Mouse (Mus musculus): ENCODE measurements around the gene Ovol1. TPM values are rescaled to one million over a fixed set of nuclear protein-coding genes. Genes with fewer than 3 reads are reported as not detected.

Gene Ovol1
- total RNA-seq (2021) = not detected
- long read RNA-seq, experiment 1 = 0 reads
- long read RNA-seq, experiment 2 = 0 reads

DNA sequence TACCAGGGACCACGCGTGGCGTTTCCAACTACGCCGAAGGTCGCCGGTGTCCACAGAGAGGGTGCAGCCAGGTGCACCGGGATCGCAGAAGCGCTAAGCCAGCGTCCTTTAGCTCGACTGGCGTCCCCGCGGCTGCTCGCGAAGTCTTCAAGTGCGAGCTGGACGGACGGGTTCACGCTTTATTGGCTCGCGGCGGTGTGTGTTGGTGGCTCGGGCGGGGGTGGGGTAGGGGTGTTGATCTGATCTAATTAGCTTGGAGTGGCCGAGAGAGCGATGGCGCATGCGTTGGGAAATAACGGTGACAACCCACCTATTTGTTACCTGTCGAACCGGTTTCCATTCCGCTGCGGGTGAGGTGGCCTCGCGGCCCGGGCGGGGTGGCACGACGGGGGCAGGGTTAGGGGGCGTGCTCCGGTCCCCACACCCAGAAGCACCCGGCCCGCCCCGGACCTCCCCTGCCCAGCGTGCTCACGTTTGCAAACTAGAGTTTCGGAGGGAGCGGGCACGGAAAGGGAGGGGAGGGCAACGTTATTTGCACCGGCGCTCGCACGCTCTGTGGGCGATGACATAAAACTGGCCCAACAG is at the start of gene Ovol1:
TSS of gene Ovol1 (minus strand) at position 190 of the 585 bp plus-strand sequence.
- intact Hi-C loops (cut with DNase I) = loop anchor here (10.0 kb wide), 1 partner anchor 126 kb away; no protein-coding TSS in a partner anchor
- DNase-seq (ENCODE audit: low spot score in 2 of 2) = no peak

DNA sequence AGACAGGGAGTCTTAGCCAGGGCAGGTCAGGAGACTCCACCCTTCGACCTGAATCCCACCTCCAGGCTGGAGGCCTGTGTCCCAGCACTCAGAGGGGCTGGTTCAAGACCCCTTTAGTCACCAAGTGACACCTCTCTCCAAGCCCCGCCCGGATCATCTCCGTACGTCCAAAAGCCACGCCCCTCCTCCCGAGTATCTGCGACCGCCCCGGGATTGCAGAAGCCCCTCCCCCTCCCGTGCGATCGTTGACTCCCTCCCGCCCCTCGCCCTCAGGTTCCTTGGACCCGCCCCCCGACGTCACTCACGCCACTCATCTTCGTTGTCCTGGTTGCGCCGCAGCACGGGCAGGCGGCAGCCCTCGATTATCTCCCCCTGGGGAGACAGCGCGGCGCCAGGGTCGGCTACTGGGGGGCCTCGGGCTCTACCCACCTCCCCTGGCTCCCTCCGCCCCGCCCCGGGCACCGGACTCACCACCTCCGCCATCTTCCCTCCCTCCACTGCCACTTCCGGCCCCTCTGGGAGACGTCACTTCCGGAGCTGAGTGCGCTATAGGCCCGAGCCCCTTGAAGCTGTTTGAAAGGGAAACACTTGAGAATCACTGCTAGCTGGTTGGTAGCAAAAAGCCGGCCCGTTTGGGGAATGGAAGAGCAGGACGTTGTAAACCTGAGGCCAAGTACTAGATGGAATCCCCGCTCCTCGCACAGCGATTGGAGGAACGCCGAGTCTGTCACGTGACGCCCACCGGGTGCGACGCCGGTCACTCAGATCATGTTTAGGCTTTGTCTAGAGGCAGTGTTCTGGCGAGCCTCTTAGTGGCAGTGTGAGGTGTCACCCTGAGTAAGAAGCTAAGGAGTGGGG is 49.3 kb upstream of the Ovol1 start, which contains the start of gene Kat5:
TSS of gene Kat5 (minus strand) at position 691 of the 858 bp plus-strand sequence.
- intact Hi-C loops (cut with DNase I) = no loop called here
- DNase-seq (ENCODE audit: low spot score in 2 of 2) = peak; percentile 88 to 92

DNA sequence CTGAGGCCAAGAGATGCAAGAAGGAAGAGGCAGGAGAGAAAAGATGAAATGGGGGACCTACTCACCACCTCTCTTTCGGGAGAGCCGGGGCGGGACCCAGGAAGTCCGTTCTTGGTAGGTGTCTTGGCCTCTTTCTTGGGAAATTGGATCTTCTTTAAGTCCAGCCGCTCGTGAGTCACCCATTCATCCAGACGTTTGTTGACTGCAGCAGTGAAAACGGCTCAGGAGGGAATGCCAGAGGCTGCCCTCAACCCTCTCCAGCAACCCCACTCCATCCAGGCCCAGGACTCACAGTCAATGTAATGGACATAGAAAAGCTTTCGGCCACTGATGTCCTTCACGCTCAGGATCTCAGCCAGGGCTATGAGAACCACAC is 48.7 kb upstream of the Ovol1 start:
- DNase-seq (ENCODE audit: low spot score in 2 of 2) = no peak
- intact Hi-C loops (cut with DNase I) = no loop called here

DNA sequence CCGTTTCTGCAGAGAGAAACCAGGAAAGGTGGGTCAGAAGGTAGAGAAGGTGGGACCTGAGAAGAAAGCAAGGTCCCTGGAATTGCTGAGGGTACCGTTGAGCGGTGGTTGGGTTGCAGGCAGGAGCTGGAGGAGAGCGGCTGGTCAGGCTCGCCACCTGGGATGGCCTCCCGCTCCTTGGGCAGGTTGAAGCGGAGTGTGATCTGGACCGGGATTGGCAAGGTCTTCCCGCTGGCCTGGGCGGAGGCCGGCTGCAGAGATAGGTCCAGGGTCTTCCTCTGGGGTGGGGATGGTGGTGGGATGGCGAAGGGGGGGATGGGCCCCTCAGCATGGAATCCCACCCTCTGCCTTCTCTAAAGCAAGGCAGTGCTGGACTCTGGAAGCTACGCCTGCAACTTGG is 48.3 kb upstream of the Ovol1 start:
- DNase-seq (ENCODE audit: low spot score in 2 of 2) = no peak
- intact Hi-C loops (cut with DNase I) = no loop called here

DNA sequence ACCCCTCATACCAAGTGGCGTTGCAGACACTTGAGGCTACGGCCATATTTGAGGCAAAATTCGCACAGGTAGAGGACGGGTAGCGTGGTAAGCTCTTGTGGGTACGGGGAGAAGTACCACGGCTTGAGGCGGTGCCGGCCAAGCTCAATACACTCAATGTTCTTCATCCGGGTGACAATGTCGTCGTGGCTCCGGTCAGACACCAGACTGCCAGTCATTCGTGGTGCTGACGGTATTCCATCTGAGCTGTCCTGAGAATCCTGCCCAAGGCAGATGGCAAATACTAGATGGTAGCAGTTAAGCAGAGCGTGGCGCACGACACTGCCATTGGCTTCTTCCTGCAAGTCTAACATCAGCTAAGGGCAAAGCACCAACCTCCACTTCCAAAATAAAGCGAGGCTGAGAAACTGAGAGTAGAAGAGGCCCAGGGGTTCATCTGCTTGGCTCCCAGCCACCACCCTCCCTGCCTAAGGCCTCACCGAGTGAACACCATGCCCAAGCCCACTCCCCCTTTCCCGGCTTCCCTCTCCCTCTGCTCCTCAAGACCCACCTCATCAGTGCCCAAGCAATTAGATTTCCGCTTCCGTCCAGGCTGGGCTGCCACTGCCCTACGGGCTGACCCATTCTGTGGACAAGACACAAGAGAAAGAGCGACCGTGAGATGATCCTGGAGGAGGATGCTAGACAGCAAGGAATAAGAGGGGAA is 47.4 kb upstream of the Ovol1 start:
- intact Hi-C loops (cut with DNase I) = no loop called here
- no peak for DNase-seq (ENCODE audit: low spot score in 2 of 2)

DNA sequence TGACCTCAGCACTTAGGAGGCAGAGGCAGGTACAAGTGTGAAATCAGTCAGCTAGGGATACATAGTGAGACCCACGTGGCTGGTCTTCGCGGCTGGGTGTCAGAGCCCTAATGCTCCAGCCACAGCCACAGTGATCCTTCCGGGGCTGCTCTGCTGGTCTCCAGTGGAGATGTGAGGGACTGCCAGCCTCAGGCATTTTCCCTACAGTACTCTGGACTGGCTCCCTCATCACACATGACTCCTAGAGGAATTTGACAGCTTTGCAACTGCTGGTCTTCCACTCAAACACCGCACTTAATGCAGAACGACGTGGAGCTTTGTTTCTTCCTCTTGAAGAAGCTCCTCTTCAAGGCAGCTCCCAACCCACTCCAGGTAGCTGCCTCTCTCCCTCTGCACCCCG is 45.8 kb upstream of the Ovol1 start:
- peak in 1 of 2 experiments; percentile 70 for DNase-seq (ENCODE audit: low spot score in 2 of 2)
- intact Hi-C loops (cut with DNase I) = no loop called here

DNA sequence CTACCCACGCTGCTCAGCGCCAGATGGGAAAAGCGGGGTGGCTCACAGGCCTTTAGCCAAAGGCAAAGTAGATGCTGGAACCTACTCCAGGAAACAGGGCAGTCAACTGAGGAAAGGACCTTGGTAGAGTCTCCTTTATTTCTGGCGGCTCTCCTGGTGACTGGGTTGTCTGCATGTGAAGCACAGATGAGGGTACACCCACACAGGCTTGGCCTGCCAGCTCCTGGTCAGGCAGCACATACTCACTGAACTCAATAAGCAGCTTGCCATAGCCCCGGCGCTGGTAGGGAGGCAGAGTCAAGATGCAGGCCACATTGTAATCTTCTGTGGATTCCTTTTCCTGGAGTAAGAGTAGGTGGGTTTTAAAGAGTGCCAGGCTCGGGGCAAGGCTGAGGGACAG is 44.7 kb upstream of the Ovol1 start:
- intact Hi-C loops (cut with DNase I) = no loop called here

DNA sequence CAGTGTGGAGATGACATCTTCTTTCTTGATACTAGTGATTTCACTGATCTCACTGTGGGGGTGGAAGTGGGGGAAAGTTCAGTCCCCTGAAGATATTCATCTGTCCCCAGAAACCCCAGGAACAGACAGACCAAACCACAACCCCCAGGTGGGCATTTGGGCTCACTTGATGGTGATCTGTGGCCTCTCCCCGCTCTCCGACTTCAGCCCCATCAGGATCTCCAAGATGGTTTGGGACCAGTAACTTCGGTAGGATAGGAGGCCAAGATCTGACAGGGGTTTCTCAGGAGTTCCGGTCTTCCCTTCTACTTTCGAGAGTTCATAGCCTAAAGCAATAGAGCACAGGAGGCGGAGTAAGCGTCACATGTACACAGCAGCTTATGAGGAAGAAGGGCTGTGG is 43.2 kb upstream of the Ovol1 start:
- intact Hi-C loops (cut with DNase I) = no loop called here
- DNase-seq (ENCODE audit: low spot score in 2 of 2) = no peak

More for the DNA sequence above, 44.7 kb upstream of the Ovol1 start:
- DNase-seq (ENCODE audit: low spot score in 2 of 2) = no peak

DNA sequence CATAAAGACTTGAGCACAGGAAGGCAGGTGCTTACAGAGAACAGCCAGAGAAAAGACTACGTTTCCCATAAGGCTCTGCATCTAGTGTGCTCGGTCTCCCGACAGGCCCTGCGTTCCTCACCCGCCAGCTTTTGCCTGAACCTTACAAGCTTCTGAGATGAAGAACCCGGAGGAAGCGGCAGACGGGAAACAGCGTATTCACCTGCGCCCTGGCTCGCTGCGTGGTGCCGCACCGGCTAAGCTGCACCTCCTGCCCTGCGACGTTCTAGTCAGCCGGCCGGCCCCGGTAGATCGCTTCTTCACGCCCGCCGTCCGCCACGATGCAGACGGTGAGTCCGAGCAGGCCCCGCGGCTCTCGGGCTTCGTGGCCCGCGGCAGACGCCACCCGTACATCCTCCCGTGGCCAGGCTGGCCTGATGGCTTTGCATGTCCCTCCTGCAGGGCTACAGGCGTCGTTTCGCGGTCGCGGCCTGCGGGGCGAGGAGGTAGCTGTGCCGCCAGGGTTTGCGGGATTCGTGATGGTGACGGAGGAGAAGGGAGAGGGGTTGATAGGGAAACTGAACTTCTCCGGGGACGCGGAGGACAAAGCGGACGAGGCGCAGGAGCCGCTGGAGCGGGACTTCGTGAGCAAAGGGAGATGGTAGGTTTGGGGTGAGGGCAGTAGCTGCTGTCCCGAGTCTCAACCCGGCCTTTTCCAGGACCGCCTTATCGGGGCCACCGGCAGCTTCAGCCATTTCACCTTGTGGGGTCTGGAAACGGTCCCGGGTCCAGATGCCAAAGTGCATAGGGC is 41.5 kb upstream of the Ovol1 start, which contains the start of gene Rnaseh2c:
TSS of gene Rnaseh2c (plus strand) at position 122 of the 790 bp plus-strand sequence.
- peak; percentile 83 to 84 for DNase-seq (ENCODE audit: low spot score in 2 of 2)
- intact Hi-C loops (cut with DNase I) = no loop called here

DNA sequence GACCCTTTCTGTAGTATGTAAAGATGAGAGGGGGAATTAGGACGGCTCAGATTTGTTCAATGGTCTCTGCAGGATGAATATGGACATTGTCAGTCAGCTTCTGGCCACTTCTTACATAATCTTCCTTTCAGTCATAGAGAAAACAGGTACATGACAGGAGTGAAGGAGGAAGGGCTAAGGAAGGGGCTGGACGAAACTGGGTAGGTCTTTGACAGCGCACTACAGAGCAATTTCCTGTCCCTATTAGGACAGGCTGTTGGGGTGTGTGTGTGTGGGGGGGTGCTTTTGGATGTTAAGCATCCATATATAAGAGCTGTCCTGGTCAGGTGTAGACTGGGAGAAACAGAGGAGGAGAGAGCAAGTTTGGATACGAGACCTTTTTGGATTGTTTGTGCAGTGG is 38.8 kb upstream of the Ovol1 start:
- intact Hi-C loops (cut with DNase I) = no loop called here
- DNase-seq (ENCODE audit: low spot score in 2 of 2) = no peak

DNA sequence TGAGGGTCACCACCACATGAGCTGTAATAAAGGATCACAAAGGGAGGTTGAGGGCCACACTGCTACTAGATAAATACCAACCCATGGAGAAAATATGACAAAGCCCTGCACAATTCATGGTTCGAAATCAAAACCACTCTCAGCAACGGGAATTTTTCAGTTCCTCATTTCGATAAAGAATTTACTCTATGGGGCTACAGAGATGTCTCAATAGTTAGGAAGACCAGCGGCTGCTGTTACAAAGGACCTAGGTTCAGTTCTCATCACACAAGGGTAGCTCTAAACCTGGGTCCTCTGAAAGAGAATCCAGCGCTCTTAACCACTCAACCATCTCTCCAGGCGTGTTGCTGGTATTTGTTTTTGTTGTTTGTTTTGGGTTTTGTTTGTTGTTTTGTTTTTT is 31.4 kb upstream of the Ovol1 start:
- intact Hi-C loops (cut with DNase I) = no loop called here
- no peak for DNase-seq (ENCODE audit: low spot score in 2 of 2)

DNA sequence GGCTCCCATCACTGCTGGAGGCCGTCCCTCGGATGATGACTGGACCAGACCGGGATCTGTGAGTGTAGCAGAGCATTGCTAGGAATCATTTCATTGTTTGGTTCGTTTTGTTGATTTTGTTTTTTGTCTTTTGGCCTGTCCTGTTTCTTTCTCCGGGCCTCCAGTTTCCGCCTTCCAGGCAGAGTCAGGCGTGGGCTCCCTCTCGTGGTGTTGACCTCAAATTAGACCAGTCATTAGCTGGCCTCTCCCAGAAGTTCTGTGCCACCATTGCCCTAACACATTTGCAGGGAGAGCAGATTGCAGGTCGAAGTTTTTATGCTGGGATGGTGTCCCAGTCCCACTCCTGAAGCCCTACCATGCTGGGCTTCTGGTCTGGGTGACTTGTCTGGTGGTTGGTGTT is 28.7 kb upstream of the Ovol1 start:
- intact Hi-C loops (cut with DNase I) = no loop called here
- DNase-seq (ENCODE audit: low spot score in 2 of 2) = no peak

DNA sequence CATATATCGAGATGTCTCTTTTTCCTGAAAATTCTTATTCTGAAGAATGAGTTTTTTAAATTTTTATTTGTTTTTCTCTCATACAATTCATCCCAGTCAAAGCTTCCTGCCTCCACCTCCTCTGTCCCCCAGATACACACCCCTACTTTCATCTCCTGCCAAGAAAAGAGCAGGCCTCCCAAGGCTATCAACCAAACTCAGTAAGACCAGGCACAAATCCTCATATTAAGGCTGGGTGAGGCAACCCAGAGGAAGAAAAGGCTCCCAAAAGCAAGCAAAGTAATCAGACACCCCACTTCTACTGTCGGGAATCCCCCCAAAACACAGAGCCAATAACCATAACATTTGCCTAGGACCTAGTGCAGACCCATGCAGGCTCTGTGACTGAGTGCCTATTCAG is 21.5 kb upstream of the Ovol1 start:
- DNase-seq (ENCODE audit: low spot score in 2 of 2) = no peak
- intact Hi-C loops (cut with DNase I) = no loop called here

DNA sequence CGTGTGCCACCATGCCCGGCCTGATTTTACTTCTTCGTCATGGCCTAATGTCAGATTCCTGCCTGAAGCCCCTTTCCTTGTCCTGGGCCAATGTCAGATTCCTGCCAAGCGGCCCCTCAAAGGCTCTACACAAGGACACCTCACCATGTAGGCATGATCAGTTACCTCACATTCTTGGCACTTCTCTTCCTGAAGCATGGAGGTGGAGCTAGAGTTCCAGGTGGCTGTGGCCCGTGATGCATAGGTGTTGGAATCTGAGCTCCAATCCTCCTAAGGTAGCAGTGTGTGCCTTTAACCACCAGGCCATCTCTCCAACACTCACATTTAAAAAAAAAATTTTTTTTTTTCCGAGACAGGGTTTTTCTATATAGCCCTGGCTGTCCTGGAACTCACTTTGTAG is 20.3 kb upstream of the Ovol1 start:
- no peak for DNase-seq (ENCODE audit: low spot score in 2 of 2)
- intact Hi-C loops (cut with DNase I) = no loop called here

DNA sequence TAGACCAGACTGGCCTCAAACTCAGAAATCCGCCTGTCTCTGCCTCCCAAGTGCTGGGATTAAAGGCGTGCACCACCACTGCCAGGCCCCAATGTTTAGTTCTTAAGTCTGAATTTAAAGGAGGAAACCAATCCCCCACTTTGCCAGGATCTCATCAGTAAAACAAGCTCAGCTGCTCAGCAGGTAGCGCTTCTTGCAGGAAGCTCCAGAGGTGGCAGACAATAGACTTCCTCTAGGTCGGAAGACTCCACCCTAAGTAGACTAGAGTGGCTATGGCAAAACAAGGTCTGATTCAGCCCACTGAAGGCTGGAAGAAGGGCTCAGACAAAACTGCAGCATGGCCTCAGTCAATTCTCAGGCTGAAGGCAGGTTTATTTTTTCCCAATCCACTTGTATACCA is 19.5 kb upstream of the Ovol1 start:
- DNase-seq (ENCODE audit: low spot score in 2 of 2) = no peak
- intact Hi-C loops (cut with DNase I) = no loop called here

DNA sequence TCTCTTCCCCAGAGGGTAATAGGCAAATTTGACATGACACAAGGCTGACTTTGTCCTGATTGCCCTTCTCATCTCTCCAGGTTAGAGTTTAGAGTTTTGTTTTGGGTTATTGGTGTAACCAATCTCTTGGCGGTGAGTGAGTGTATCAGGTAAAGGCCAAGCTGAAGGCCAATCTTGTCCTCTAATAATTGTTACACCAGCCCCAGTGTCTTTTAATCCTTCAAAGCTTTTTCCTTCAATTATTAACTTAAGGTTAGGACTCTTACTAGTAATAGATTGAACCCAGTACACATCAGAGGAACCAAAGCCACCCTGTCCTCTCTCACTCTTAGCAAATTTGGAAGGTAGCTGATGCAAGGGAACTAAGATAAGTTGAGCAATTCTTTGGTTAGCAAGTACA is 14.9 kb upstream of the Ovol1 start:
- no peak for DNase-seq (ENCODE audit: low spot score in 2 of 2)
- intact Hi-C loops (cut with DNase I) = no loop called here

DNA sequence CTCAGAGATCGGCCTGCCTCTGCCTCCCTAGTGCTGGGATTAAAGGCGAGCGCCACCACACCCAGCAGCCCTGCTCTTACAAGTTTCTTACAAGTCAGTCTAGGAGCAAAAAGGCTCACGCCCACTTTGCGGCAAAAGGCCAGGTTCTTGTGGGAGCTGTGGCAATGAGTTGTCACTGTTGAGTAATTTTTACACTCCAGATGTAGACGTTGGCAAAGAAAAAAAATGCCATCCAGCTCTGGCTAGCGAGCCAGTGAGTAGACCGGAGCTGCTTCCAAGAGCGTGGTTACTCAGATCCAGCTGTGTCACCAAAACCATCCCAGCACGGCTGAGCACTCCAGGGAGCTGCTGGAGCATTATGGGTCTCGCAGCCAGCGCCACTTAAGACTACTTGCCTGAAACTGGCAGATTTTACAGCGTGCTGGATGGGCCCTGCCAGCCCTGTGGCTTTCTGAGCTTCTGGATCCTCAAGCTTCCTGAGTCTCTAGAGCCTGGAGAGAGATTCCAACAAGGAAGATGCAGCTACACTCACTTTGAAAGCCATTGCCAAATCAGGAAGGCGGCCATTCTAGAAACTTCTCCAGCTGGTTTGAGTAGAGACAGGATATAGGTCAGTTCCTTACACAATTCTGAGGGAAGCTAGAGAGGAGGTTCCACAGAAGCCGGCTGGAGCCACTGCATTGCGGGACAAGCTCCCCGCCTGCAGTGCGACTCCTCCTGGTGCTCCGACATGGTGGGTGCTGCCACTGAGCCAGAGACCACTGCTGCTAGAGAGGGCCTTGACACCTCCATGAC is 12.1 kb upstream of the Ovol1 start:
- DNase-seq (ENCODE audit: low spot score in 2 of 2) = peak; percentile 59 to 81
- intact Hi-C loops (cut with DNase I) = no loop called here

DNA sequence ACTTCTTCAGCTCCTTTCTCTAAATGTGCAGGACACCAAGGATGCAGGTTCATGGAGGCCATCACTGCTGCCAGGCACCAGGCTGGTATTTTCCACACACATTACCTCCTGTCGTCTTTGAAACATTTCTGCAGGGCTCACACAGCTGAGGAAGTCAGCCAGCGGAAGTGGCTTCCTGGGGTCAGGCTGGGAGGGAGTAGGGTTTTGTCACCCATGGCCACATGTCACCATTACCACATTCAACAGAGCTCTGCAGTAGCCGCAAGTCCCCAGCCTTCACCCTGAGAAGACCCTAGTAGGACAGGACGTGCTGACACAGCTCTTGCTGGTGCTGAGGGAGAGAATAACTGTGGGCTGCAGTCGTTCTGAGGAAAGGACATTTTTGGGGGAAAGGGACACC is 11.4 kb upstream of the Ovol1 start:
- no peak for DNase-seq (ENCODE audit: low spot score in 2 of 2)
- intact Hi-C loops (cut with DNase I) = no loop called here

All from left cerebral cortex, postnatal 14 days (tissue).